Comparison of ENCODE assay signal across 11 mouse cellular contexts in the genomic region with DNA sequence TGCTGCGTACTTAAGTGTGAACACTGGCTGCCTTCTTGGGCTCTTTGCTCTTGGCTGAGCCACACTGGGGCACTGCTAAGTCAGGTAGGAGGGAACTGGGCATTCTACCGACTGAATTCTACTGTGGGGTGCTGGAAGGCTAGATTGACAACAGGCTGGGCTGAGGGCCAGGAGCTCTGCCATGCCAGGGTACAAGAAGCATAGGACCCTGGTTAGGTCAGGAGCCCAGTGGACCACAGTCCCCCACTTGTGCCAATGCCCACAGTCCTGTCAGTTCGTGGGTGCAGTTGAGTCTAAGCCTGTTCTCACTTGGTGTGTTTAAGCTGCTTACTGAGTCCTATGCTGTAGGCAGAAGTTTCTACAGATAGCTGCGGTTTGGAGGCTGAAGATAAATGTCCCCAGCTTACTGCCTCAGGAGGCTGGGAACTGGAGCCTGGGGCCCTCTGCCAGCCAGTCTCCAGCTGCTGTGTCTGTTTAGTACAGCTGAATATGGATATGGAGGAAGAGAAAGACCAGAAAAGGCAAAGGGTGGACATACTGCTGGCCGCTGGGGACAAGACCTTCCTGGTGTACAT. TPM values are rescaled to one million over a fixed set of nuclear protein-coding genes. Genes with fewer than 3 reads are reported as not detected.
A peak's percentile ranks its signal among the peaks of the same experiment; 100 is the strongest.
DNase-seq lines count a peak whose midpoint lies in the region; ATAC-seq and TF ChIP-seq lines count a peak whose summit lies in the region.
"Had no signal": no experiment of that assay in that cellular context is flagged by ENCODE, and none has a peak within 500 bp of the region (broad histone marks: within the 10 kb centered on the region; RNA-seq: fewer than 3 reads in every experiment).

No protein-coding gene starts in this region.

- no peak overlapping the region for H3K4me3 ChIP-seq in embryonic facial prominence, embryonic 13.5 days
- peak overlapping the region; percentile 57 for H3K4me3 ChIP-seq in hindbrain, embryonic 13.5 days
- no peak overlapping the region for H3K4me3 ChIP-seq in midbrain, postnatal 0 days (ENCODE audit: low read depth, low read length)

- H3K9ac ChIP-seq in embryonic facial prominence, embryonic 13.5 days = no peak overlapping the region
- no peak overlapping the region for H3K9ac ChIP-seq in hindbrain, embryonic 13.5 days
- H3K9ac ChIP-seq in midbrain, postnatal 0 days (replicated peaks; ENCODE audit: low read length, poor library complexity, severe bottlenecking) = no peak overlapping the region
- H3K9ac ChIP-seq: liver, embryonic 12.5 days had no signal

- H3K27me3 ChIP-seq in embryonic facial prominence, embryonic 13.5 days = peaks cover 54% of the 10 kb centered on the region
- H3K27me3 ChIP-seq in hindbrain, embryonic 13.5 days = peaks cover 43% of the 10 kb centered on the region
- H3K27me3 ChIP-seq in midbrain, postnatal 0 days (ENCODE audit: insufficient read depth, low read length) = no peaks in the 10 kb centered on the region; the same call in 1 of the 2 replicates

- peak overlapping the region; percentile 92 for H3K4me2 ChIP-seq in embryonic facial prominence, embryonic 13.5 days
- H3K4me2 ChIP-seq in hindbrain, embryonic 13.5 days = peak overlapping the region; percentile 97
- H3K4me2 ChIP-seq in midbrain, postnatal 0 days (ENCODE audit: low read depth, low read length, poor library complexity, severe bottlenecking) = peak overlapping the region; percentile 99; the same call in 1 of the 2 replicates

- H3K9me3 ChIP-seq in embryonic facial prominence, embryonic 13.5 days = no peaks in the 10 kb centered on the region
- no peaks in the 10 kb centered on the region for H3K9me3 ChIP-seq in hindbrain, embryonic 13.5 days
- H3K9me3 ChIP-seq in midbrain, postnatal 0 days (ENCODE audit: low read length) = no peaks in the 10 kb centered on the region
- H3K9me3 ChIP-seq: liver, embryonic 12.5 days had no signal

- peaks cover 15% of the 10 kb centered on the region for H3K4me1 ChIP-seq in embryonic facial prominence, embryonic 13.5 days
- H3K4me1 ChIP-seq in hindbrain, embryonic 13.5 days (replicated peaks) = peaks cover 44% of the 10 kb centered on the region
- 0 out of 2 replicates have a peak, but pooled peaks cover 5% of the 10 kb centered on the region for H3K4me1 ChIP-seq in midbrain, postnatal 0 days (ENCODE audit: insufficient read depth, low read length)

- no peak for ATAC-seq in embryonic facial prominence, embryonic 13.5 days (ENCODE audit: insufficient number of reproducible peaks, insufficient read depth, low FRiP score, low TSS enrichment, low read depth)
- no peak for ATAC-seq in hindbrain, embryonic 13.5 days (ENCODE audit: low FRiP score)
- no peak for ATAC-seq in midbrain, postnatal 0 days (ENCODE audit: low FRiP score)
- ATAC-seq: liver, embryonic 12.5 days had no signal

- DNase-seq in layer of hippocampus, postnatal 14 days (ENCODE audit: low spot score in 2 of 2) = peak; percentile 20 to 47
- DNase-seq in layer of hippocampus, adult 9-10 months (ENCODE audit: low spot score) = no peak
- peak; percentile 49 for DNase-seq in midbrain, postnatal 0 days (ENCODE audit: low spot score)
- DNase-seq in c-Kit-positive CD71-positive TER-119-positive erythroid progenitor cells, embryonic 14.5 days (ENCODE audit: low spot score) = no peak
- no peak for DNase-seq in urinary bladder, postnatal 4 days (ENCODE audit: low spot score in 2 of 2)
- no peak for DNase-seq in embryo, embryonic 9.5 days (ENCODE audit: extremely low spot score)

- no peaks in the 10 kb centered on the region for H3K36me3 ChIP-seq in embryonic facial prominence, embryonic 13.5 days
- H3K36me3 ChIP-seq in hindbrain, embryonic 13.5 days = no peaks in the 10 kb centered on the region
- H3K36me3 ChIP-seq in midbrain, postnatal 0 days (ENCODE audit: insufficient read depth, low read length) = no peaks in the 10 kb centered on the region
- H3K36me3 ChIP-seq: liver, embryonic 12.5 days had no signal

- TF ChIP-seq CTCF in midbrain, postnatal 0 days (IDR thresholded peaks at IDR 0.05) = no peak

- WGBS in embryonic facial prominence, embryonic 13.5 days = 60% methylated on average over 5 of the region's 5 CpGs
- 69% methylated on average over 5 of the region's 5 CpGs for WGBS in hindbrain, embryonic 13.5 days
- 50% methylated on average over 5 of the region's 5 CpGs for WGBS in midbrain, postnatal 0 days

- no peak overlapping the region for H3K27ac ChIP-seq in embryonic facial prominence, embryonic 13.5 days
- H3K27ac ChIP-seq in hindbrain, embryonic 13.5 days = no peak overlapping the region
- peak overlapping the region; percentile 32 for H3K27ac ChIP-seq in midbrain, postnatal 0 days (ENCODE audit: low read depth, low read length)
- H3K27ac ChIP-seq: liver, embryonic 12.5 days had no signal

RNA-seq across cellular contexts. Expression of a gene that starts 0.8 kb away (rescaled TPM):
- 10 to 100 TPM; 43.8 to 69.9 TPM for total RNA-seq in layer of hippocampus, postnatal 14 days (2021)
- polyA plus RNA-seq in embryonic facial prominence, embryonic 13.5 days (2015; fragmentation: Nextera tagmentation; extraction: Ambion mirVana) = 0.34 and 0.37 TPM in 2 replicates
- polyA plus RNA-seq in hindbrain, embryonic 13.5 days (2015; fragmentation: Nextera tagmentation; extraction: Ambion mirVana) = 11.1 TPM in 2 replicates
- total RNA-seq in midbrain, postnatal 0 days (2014; rRNA removed) = 49.2 and 60.7 TPM in 2 replicates
- 21.7 and 22.1 TPM in 2 replicates for polyA plus RNA-seq in midbrain, postnatal 0 days (2015; fragmentation: Nextera tagmentation; extraction: Ambion mirVana)

RNA-seq across cellular contexts. Expression of a gene that starts 15.7 kb away (rescaled TPM):
- not detected for total RNA-seq in layer of hippocampus, postnatal 14 days (2021)
- not detected in 2 replicates for polyA plus RNA-seq in embryonic facial prominence, embryonic 13.5 days (2015; fragmentation: Nextera tagmentation; extraction: Ambion mirVana)
- not detected in 2 replicates for polyA plus RNA-seq in hindbrain, embryonic 13.5 days (2015; fragmentation: Nextera tagmentation; extraction: Ambion mirVana)
- total RNA-seq in midbrain, postnatal 0 days (2014; rRNA removed) = not detected in 2 replicates
- not detected in 2 replicates for polyA plus RNA-seq in midbrain, postnatal 0 days (2015; fragmentation: Nextera tagmentation; extraction: Ambion mirVana)
- polyA plus RNA-seq: cortical plate, adult 2 months; heart, embryonic 16.5 days; liver, embryonic 12.5 days had no signal

RNA-seq across cellular contexts. Expression of a gene that starts 39.8 kb away (rescaled TPM):
- not detected for total RNA-seq in layer of hippocampus, postnatal 14 days (2021)
- not detected in 2 replicates for polyA plus RNA-seq in embryonic facial prominence, embryonic 13.5 days (2015; fragmentation: Nextera tagmentation; extraction: Ambion mirVana)
- not detected in 2 replicates for polyA plus RNA-seq in hindbrain, embryonic 13.5 days (2015; fragmentation: Nextera tagmentation; extraction: Ambion mirVana)
- not detected in 2 replicates for total RNA-seq in midbrain, postnatal 0 days (2014; rRNA removed)
- not detected in 2 replicates for polyA plus RNA-seq in midbrain, postnatal 0 days (2015; fragmentation: Nextera tagmentation; extraction: Ambion mirVana)
- polyA plus RNA-seq: cortical plate, adult 2 months; heart, embryonic 16.5 days; liver, embryonic 12.5 days had no signal

RNA-seq across cellular contexts. Expression of a gene that starts 47.1 kb away (rescaled TPM):
- not detected for total RNA-seq in layer of hippocampus, postnatal 14 days (2021)
- not detected in 2 replicates for polyA plus RNA-seq in embryonic facial prominence, embryonic 13.5 days (2015; fragmentation: Nextera tagmentation; extraction: Ambion mirVana)
- polyA plus RNA-seq in hindbrain, embryonic 13.5 days (2015; fragmentation: Nextera tagmentation; extraction: Ambion mirVana) = not detected in 2 replicates
- not detected in 2 replicates for total RNA-seq in midbrain, postnatal 0 days (2014; rRNA removed)
- polyA plus RNA-seq in midbrain, postnatal 0 days (2015; fragmentation: Nextera tagmentation; extraction: Ambion mirVana) = not detected in 2 replicates
- polyA plus RNA-seq: cortical plate, adult 2 months; heart, embryonic 16.5 days; liver, embryonic 12.5 days had no signal

Comparison
In these comparisons a context has a peak if more than half of its experiments do, and no peak if none do; other contexts are left out.
1. DNase-seq: peak in layer of hippocampus, postnatal 14 days (2 of 2) and midbrain, postnatal 0 days (single experiment); none in layer of hippocampus, adult 9-10 months (single experiment), c-Kit-positive CD71-positive TER-119-positive erythroid progenitor cells, embryonic 14.5 days (single experiment), urinary bladder, postnatal 4 days (0 of 2) and embryo, embryonic 9.5 days (single experiment).
2. Peak in every context shown above with its lines, with median percentiles within 50 percentile points of each other: H3K4me2 ChIP-seq.